Mouse (Mus musculus) liver, adult 2 months (tissue): ENCODE data around the gene Ubxn1.

Experiments
- CTCF ChIP-seq: fragments of 200-500 bp; IDR thresholded peaks from 2 replicates; pipeline ENCODE4 v1.5.1; 2011; ENCODE audit warnings: low read depth, low read length, control low read depth
- POLR2A ChIP-seq: fragments of 200-500 bp; IDR thresholded peaks from 2 replicates; pipeline ENCODE4 v1.6.1; 2011; ENCODE audit warnings: low read length, control low read depth; ENCODE audit not compliant: insufficient read depth; ENCODE audit errors: extremely low read depth

- TF ChIP-seq CTCF = no peak
- no peak for TF ChIP-seq POLR2A
These were observed 18.9 kb upstream of the Ubxn1 start for GRCm38 (mm10) chr19:8852236-8852928.
